Mouse (Mus musculus) heart, postnatal 0 days (tissue): ENCODE measurements around the gene Rnaset2b. TPM values are rescaled to one million over a fixed set of nuclear protein-coding genes. Genes with fewer than 3 reads are reported as not detected.
"Not testable (repeated sequence)": the region's sequence is repeated elsewhere in the genome, so short reads cannot be mapped to it uniquely, and the experiment has no call there.

Experiments used
- ATAC-seq: fragments of 200-750 bp; cut with Nextera tagmentation; 2 replicates; pipeline ENCODE4 v1.8.0; 2017; ENCODE audit warnings: low read depth, moderate number of reproducible peaks, moderate library complexity; ENCODE audit not compliant: insufficient read depth
- DNase-seq: peaks from one replicate; pipeline ENCODE4 v3.0.0-alpha.2; 2016; ENCODE audit warnings: low spot score
- H3K27ac ChIP-seq: fragments of 300-500 bp; sonication (generic); 2 replicates; pipeline ENCODE4 v1.5.1; 2014; ENCODE audit warnings: low read depth, mild to moderate bottlenecking
- H3K27me3 ChIP-seq: fragments of 300-500 bp; sonication (generic); 2 replicates; pipeline ENCODE4 v1.6.1; 2014; ENCODE audit warnings: low read length, mixed read lengths; ENCODE audit not compliant: control insufficient read depth, insufficient read depth
- H3K36me3 ChIP-seq: fragments of 300-500 bp; sonication (generic); replicated peaks from 2 replicates; pipeline ENCODE4 v1.6.1; 2014; ENCODE audit warnings: low read length, mixed read lengths; ENCODE audit not compliant: control insufficient read depth, insufficient read depth
- H3K4me1 ChIP-seq: fragments of 300-500 bp; sonication (generic); 2 replicates; pipeline ENCODE4 v1.6.1; 2014; ENCODE audit warnings: antibody characterized with exemption; ENCODE audit not compliant: control insufficient read depth, insufficient read depth
- H3K4me2 ChIP-seq: fragments of 300-500 bp; sonication (generic); 2 replicates; pipeline ENCODE4 v1.6.1; 2014; ENCODE audit warnings: low read depth, mild to moderate bottlenecking, low read length, moderate library complexity
- H3K4me3 ChIP-seq: fragments of 300-500 bp; sonication (generic); 2 replicates; pipeline ENCODE4 v1.5.1; 2014; ENCODE audit warnings: low read depth, low read length
- H3K9ac ChIP-seq: fragments of 300-500 bp; sonication (generic); replicated peaks from 2 replicates; pipeline ENCODE4 v1.6.1; 2014; ENCODE audit warnings: low read depth, low read length, mixed read lengths
- H3K9me3 ChIP-seq: fragments of 300-500 bp; sonication (generic); replicated peaks from 2 replicates; pipeline ENCODE4 v1.6.1; 2016; ENCODE audit warnings: low read length; ENCODE audit not compliant: control insufficient read depth
- CTCF ChIP-seq: IDR thresholded peaks from 2 replicates; pipeline ENCODE4 v1.5.1; 2016; ENCODE audit warnings: antibody characterized with exemption, control low read depth, low read depth
- WGBS: fragments of 180-500 bp; shearing (Covaris S2); extraction: QIAGEN DNeasy Blood & Tissue Kit; methylation state at CpG from one replicate; pipeline ENCODE4 v1.1.7; 2014; 5-methylcytosine and 5-hydroxymethylcytosine counted together
- polyA plus RNA-seq: library from polyadenylated mRNA; unstranded; fragments of >200 nt; fragmentation: Nextera tagmentation; extraction: Ambion mirVana; gene quantifications from 2 replicates; pipeline ENCODE4 v1.2.1, GENCODE M21; 2015
- total RNA-seq: library from RNA; depleted of rRNA; stranded (reverse); fragments of >200 nt; gene quantifications from 2 replicates; pipeline ENCODE4 v1.2.3, GENCODE M21; 2014; ENCODE audit warnings: low replicate concordance; rRNA removed

The Rnaset2b gene
- 106 and 142 TPM in 2 replicates for total RNA-seq
- 331 and 343 TPM in 2 replicates for polyA plus RNA-seq

GRCm38 (mm10) chr17:6970334-6970733 is at the start of gene Rnaset2b:
Gene Rnaset2b, plus strand, starts transcription at chr17:6970634.
- WGBS = no CpG with 5 or more reads among the region's 8 CpGs
- not testable (repeated sequence) for H3K4me3 ChIP-seq, H3K9ac ChIP-seq, H3K9me3 ChIP-seq, H3K4me1 ChIP-seq, DNase-seq, H3K27me3 ChIP-seq, H3K27ac ChIP-seq, ATAC-seq, H3K36me3 ChIP-seq, H3K4me2 ChIP-seq

- WGBS = 95% methylated on average over 6 of the region's 7 CpGs
- ATAC-seq, DNase-seq, H3K27me3 ChIP-seq, H3K9ac ChIP-seq, H3K36me3 ChIP-seq, H3K27ac ChIP-seq, H3K9me3 ChIP-seq, H3K4me3 ChIP-seq, H3K4me1 ChIP-seq, H3K4me2 ChIP-seq: not testable (repeated sequence)
These were observed 38.8 kb upstream of the Rnaset2b start for GRCm38 (mm10) chr17:6931625-6932024.

GRCm38 (mm10) chr17:6942560-6942959 is 27.9 kb upstream of the Rnaset2b start:
- not testable (repeated sequence) for H3K27ac ChIP-seq, H3K27me3 ChIP-seq, H3K4me1 ChIP-seq, H3K4me3 ChIP-seq, ATAC-seq, H3K9me3 ChIP-seq, DNase-seq, H3K4me2 ChIP-seq, H3K36me3 ChIP-seq, H3K9ac ChIP-seq
- no CpG with 5 or more reads among the region's 4 CpGs for WGBS

GRCm38 (mm10) chr17:6947637-6947983 is 22.8 kb upstream of the Rnaset2b start:
- not testable (repeated sequence) for H3K9me3 ChIP-seq, H3K27me3 ChIP-seq, H3K9ac ChIP-seq, ATAC-seq, H3K27ac ChIP-seq, H3K36me3 ChIP-seq, H3K4me1 ChIP-seq, DNase-seq
- no CpG with 5 or more reads among the region's 8 CpGs for WGBS
- Histone ChIP-seq H3K4me2 (peak overlapping the region; percentile 64), H3K4me3 (peak overlapping the region; percentile 66)

GRCm38 (mm10) chr17:6947984-6948768 is 22.3 kb upstream of the Rnaset2b start, which contains the start of gene Rsph3b:
Gene Rsph3b, minus strand, starts transcription at chr17:6948682.
- peak; percentile 96 for ATAC-seq
- under 1% methylated on average over 67 of the region's 73 CpGs for WGBS
- not testable (repeated sequence) for H3K9me3 ChIP-seq, H3K27me3 ChIP-seq, H3K36me3 ChIP-seq, H3K4me1 ChIP-seq
- peak; percentile 61 for DNase-seq
- TF ChIP-seq CTCF = peak; percentile 4; the same call in 1 of the 2 replicates
- H3K27ac ChIP-seq = peak within 1 kb of the TSS; percentile 88
- H3K9ac ChIP-seq = peak within 1 kb of the TSS; percentile 36
- peak within 1 kb of the TSS; percentile 64 for H3K4me2 ChIP-seq
- peak within 1 kb of the TSS; percentile 66 for H3K4me3 ChIP-seq

DNA sequence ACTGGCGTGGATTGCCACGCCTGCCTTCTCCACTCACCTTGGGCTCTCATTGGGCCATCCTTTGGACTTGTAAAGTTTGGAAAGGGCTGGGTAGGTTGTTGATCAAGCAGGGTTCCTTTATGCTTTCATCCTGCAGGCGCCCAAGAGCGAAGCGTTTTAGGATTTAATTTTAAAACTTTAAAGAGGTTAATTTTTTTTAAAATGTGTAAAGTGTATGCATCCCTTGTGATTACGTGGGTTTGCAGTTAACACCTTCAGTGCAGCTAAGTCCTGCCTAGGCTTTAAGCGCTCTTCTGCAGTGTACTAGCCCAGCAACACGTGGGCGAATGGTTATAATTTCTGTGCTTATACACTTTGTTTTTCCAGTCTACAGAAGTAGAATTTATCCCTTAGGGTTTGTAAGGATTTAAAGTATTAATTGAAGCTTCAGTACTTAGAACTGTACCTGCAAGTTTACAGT is 21.6 kb upstream of the Rnaset2b start:
- not testable (repeated sequence) for H3K36me3 ChIP-seq, H3K9me3 ChIP-seq, H3K4me1 ChIP-seq, H3K27me3 ChIP-seq
- DNase-seq (peak; percentile 21), ATAC-seq (peak; percentile 25; the same call in 1 of the 2 replicates)
- H3K9ac ChIP-seq = peak overlapping the region; percentile 36; the same call in 1 of the 2 replicates
- H3K4me2 ChIP-seq = peak overlapping the region; percentile 64
- peak overlapping the region; percentile 66 for H3K4me3 ChIP-seq
- WGBS = 8% methylated on average over 8 of the region's 9 CpGs
- peak overlapping the region; percentile 88 for H3K27ac ChIP-seq

DNA sequence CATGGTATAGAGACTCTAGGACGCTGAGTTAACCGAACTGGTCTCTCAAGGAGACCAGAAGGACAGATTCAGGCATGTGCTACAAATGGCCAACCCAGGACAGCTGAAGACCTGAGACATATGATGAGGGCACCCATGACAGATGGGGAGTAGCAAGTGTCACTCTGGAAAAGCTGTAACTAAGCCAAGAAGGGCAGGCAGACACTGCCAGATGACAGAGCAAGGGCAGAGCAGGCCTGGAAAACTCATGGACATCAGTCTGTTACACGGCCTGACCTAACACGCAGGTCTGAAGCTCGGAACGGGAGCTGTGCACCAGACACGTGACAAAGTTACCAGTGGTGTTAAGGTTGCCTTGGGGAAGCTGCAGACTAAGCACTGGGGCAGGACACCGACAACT is 11.6 kb upstream of the Rnaset2b start:
- H3K27me3 ChIP-seq, ATAC-seq, H3K4me1 ChIP-seq, H3K36me3 ChIP-seq, H3K4me2 ChIP-seq, H3K9ac ChIP-seq, H3K4me3 ChIP-seq, H3K9me3 ChIP-seq, H3K27ac ChIP-seq: not testable (repeated sequence)
- 65% methylated on average over 5 of the region's 8 CpGs for WGBS
- peak; percentile 7 for DNase-seq

DNA sequence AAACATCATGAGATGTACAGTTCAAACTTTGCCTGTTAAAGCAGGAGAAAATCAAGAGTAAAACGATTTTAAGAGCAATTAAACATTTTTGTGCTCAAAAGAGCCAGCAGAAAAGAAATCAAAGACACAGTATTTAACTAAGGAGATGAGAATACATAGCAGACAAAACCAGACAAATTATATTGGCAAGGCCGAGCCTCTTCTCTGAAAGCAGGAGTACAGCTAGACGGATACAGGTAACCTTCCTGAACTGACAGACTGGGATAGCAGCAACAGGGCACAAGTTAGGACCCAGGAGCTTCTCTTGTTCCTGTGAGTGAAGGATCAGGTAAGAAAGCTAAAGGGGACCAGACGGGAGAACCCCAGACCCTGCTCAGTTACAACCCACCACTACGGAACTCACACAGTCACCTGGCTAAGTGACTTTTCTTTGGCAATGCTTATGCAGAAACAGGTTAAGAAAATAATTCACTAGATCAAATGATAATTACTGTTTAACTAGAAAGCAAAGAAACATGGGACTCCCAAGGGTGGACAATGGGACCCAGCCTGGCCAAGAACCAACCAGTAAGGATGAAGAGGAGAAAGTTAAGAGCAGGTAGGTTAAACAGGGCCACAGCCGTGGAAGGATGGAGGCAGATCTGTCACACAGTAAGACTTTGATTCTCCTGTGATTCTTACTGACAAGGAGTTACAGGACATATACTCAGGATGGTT is 10.7 kb upstream of the Rnaset2b start:
- not testable (repeated sequence) for H3K36me3 ChIP-seq, H3K9ac ChIP-seq, H3K4me1 ChIP-seq, H3K27me3 ChIP-seq, ATAC-seq, H3K9me3 ChIP-seq, DNase-seq, H3K27ac ChIP-seq, H3K4me3 ChIP-seq
- 71% methylated on average over 3 of the region's 6 CpGs for WGBS
- H3K4me2 ChIP-seq = peak overlapping the region; percentile 54
